Mouse (Mus musculus) urinary bladder, postnatal 10 days (tissue): ENCODE measurements around the gene Gm4340.
"Not testable (repeated sequence)": the region's sequence is repeated elsewhere in the genome, so short reads cannot be mapped to it uniquely, and the experiment has no call there.

Experiments used
- DNase-seq: peaks from one replicate; pipeline ENCODE4 v3.0.0; 2022; ENCODE audit warnings: low spot score

The Gm4340 gene

GRCm38 (mm10) chr10:104193742-104194141, at the start of gene Gm4340:
TSS of gene Gm4340 (plus strand) at chr10:104194042.
- not testable (repeated sequence) for DNase-seq

DNA sequence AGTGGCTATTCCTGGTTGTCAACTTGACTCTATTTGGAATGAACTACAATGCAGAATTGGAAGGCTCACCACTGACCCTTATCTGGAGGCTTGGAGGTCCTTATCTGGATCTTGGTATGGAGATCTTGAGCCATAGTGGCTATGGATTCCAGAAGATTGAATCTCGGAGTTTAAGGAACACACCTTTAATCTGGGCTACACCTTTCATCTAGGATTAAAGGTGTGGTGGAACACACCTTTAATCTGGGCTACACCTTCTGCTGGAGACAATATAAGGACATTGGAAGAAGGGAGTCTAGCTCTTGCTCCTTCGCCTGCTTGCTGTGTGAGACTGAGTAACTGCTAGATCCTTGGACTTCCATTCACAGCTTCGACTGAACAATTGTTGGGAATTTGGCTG, 42.6 kb upstream of the Gm4340 start, which contains the start of gene Gm6763:
Gene Gm6763 (plus strand): TSS at position 301 of the 400 bp plus-strand sequence.
- DNase-seq = not testable (repeated sequence)

GRCm38 (mm10) chr10:104159706-104160105, 34.1 kb upstream of the Gm4340 start, which contains the start of gene Gm8764:
TSS of gene Gm8764 (plus strand) at chr10:104160006.
- not testable (repeated sequence) for DNase-seq

GRCm38 (mm10) chr10:104168215-104168614, 25.6 kb upstream of the Gm4340 start, which contains the start of gene Gm21304:
TSS of gene Gm21304 (plus strand) at chr10:104168515.
- not testable (repeated sequence) for DNase-seq

GRCm38 (mm10) chr10:104176724-104177123, 17.1 kb upstream of the Gm4340 start, which contains the start of gene Gm21312:
TSS of gene Gm21312 (plus strand) at chr10:104177024.
- not testable (repeated sequence) for DNase-seq

- DNase-seq = not testable (repeated sequence)
Observed at GRCm38 (mm10) chr10:104185233-104185632, 8.6 kb upstream of the Gm4340 start, which contains the start of gene Gm20765. TSS of gene Gm20765 (plus strand) at chr10:104185533.

GRCm38 (mm10) chr10:104209655-104210054, 15.8 kb downstream of the Gm4340 start:
- DNase-seq = no peak

GRCm38 (mm10) chr10:104210268-104210990, 16.6 kb downstream of the Gm4340 start:
- DNase-seq = no peak

GRCm38 (mm10) chr10:104214527-104214926, 20.7 kb downstream of the Gm4340 start:
- no peak for DNase-seq

DNA sequence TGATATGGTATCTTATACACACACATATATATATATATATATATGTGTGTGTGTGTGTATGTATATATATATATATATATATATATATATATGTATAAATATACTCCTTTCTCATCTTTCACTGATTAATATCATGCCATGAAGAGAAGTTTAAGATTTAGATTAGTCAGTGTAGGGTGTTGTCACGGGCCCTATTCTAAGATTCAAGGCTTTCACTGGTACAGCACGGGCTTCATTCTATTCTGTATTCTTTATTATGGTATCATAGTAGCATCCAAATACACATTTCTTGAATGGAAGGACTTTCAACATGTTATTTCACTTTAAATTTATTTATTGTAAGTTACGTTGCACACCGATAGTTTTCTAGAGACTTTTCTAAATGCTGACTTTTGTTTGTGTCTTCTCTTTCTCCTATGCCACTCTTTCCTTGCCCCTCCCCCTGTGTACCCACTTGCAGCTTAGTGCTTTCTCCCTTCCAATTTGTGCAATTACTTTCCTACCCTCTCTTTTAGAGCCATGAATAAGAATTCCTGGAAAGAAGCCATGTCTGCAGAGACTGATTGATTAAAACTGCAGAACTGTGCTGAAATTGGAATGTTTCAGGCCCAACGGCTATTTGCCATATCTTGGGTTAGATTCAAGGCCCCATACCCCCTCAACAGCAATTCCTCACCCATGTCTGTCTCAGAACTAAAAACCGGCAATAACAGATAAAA, 26.6 kb downstream of the Gm4340 start:
- DNase-seq = no peak
